Mouse (Mus musculus): ENCODE data around the gene Fam162b. TPM values are rescaled to one million over a fixed set of nuclear protein-coding genes. Genes with fewer than 3 reads are reported as not detected.
A peak's percentile ranks its signal among the peaks of the same experiment; 100 is the strongest.

Gene Fam162b
- polyA plus RNA-seq, 1 experiment, result not detected

- Histone ChIP-seq H3K4me3 (replicated peaks; ENCODE audit: control insufficient read depth, low read depth, low read length) (no peak overlapping the region), H3K27ac (ENCODE audit: control insufficient read depth, insufficient read depth, low read depth, low read length, poor library complexity) (no peak overlapping the region), H3K4me1 (ENCODE audit: control insufficient read depth, insufficient read depth, low read length) (no peaks in the 10 kb centered on the region)
- 34% methylated on average over 9 of the region's 9 CpGs for WGBS
- TF ChIP-seq CTCF (IDR thresholded peaks at IDR 0.05; ENCODE audit: control insufficient read depth, insufficient read depth, low read length), result no peak
- no peak for TF ChIP-seq POLR2A (IDR thresholded peaks at IDR 0.05; ENCODE audit: borderline replicate concordance, control insufficient read depth, low read depth, low read length)
Measured at GRCm38 (mm10) chr10:51571225-51571996, 18.9 kb downstream of the Fam162b start.

- Histone ChIP-seq H3K27ac (ENCODE audit: control insufficient read depth, insufficient read depth, low read depth, low read length, poor library complexity) (no peak overlapping the region), H3K4me3 (replicated peaks; ENCODE audit: control insufficient read depth, low read depth, low read length) (no peak overlapping the region), H3K4me1 (ENCODE audit: control insufficient read depth, insufficient read depth, low read length) (no peaks in the 10 kb centered on the region)
- TF ChIP-seq POLR2A (IDR thresholded peaks at IDR 0.05; ENCODE audit: borderline replicate concordance, control insufficient read depth, low read depth, low read length) (no peak), CTCF (IDR thresholded peaks at IDR 0.05; ENCODE audit: control insufficient read depth, insufficient read depth, low read length) (no peak)
- 60% methylated on average over 1 of the region's 1 CpGs for WGBS
Measured at GRCm38 (mm10) chr10:51556005-51556404, 34.3 kb downstream of the Fam162b start.

- 2% methylated on average over 16 of the region's 16 CpGs for WGBS
- Histone ChIP-seq H3K4me1 (ENCODE audit: control insufficient read depth, insufficient read depth, low read length) (no peaks in the 10 kb centered on the region), H3K4me3 (replicated peaks; ENCODE audit: control insufficient read depth, low read depth, low read length) (peak overlapping the region; percentile 43), H3K27ac (ENCODE audit: control insufficient read depth, insufficient read depth, low read depth, low read length, poor library complexity) (no peak overlapping the region)
- TF ChIP-seq CTCF (IDR thresholded peaks at IDR 0.05; ENCODE audit: control insufficient read depth, insufficient read depth, low read length) (peak; percentile 85), POLR2A (IDR thresholded peaks at IDR 0.05; ENCODE audit: borderline replicate concordance, control insufficient read depth, low read depth, low read length) (no peak)
Measured at GRCm38 (mm10) chr10:51553348-51554123, 36.8 kb downstream of the Fam162b start.

Other genes starting within 250 kb of the Fam162b start
- gene Gm49339, start 109.9 kb downstream of the Fam162b start, polyA plus RNA-seq (2011; ENCODE audit: insufficient read depth, insufficient read length, low replicate concordance, missing spikeins), result 3.0 TPM in 1 of 2 replicates, not detected in the other
- 35.8 and 197 TPM in 2 replicates for gene Lilr4b, start 109.9 kb downstream of the Fam162b start, polyA plus RNA-seq (2011; ENCODE audit: insufficient read depth, insufficient read length, low replicate concordance, missing spikeins)
- 35.1 and 99.1 TPM in 2 replicates for gene Lilrb4a, start 99.6 kb downstream of the Fam162b start, polyA plus RNA-seq (2011; ENCODE audit: insufficient read depth, insufficient read length, low replicate concordance, missing spikeins)
- 1.1 TPM in 1 of 2 replicates, not detected in the other for gene Gprc6a, start 40.9 kb upstream of the Fam162b start, polyA plus RNA-seq (2011; ENCODE audit: insufficient read depth, insufficient read length, low replicate concordance, missing spikeins)
- not detected in 2 replicates for gene Rfx6, start 87.2 kb upstream of the Fam162b start, polyA plus RNA-seq (2011; ENCODE audit: insufficient read depth, insufficient read length, low replicate concordance, missing spikeins)